Mouse (Mus musculus) intestine, postnatal 0 days (tissue): ENCODE measurements around the gene Gipr. TPM values are rescaled to one million over a fixed set of nuclear protein-coding genes. Genes with fewer than 3 reads are reported as not detected.

Experiments
- ATAC-seq: fragments of 200-750 bp; cut with Nextera tagmentation; 2 replicates; pipeline ENCODE4 v1.8.0; 2017; ENCODE audit warnings: mild to moderate bottlenecking, moderate TSS enrichment, moderate library complexity
- H3K27ac ChIP-seq: fragments of 300-500 bp; sonication (generic); 2 replicates; pipeline ENCODE4 v1.5.1; 2014; ENCODE audit warnings: mild to moderate bottlenecking, low read depth, low read length, moderate library complexity
- H3K27me3 ChIP-seq: fragments of 300-500 bp; sonication (generic); replicated peaks from 2 replicates; pipeline ENCODE4 v1.6.1; 2014; ENCODE audit warnings: low read length, mixed read lengths; ENCODE audit not compliant: control insufficient read depth, insufficient read depth
- H3K36me3 ChIP-seq: fragments of 300-500 bp; sonication (generic); 2 replicates; pipeline ENCODE4 v1.6.1; 2014; ENCODE audit warnings: mild to moderate bottlenecking, moderate library complexity; ENCODE audit not compliant: control insufficient read depth, insufficient read depth
- H3K4me1 ChIP-seq: fragments of 300-500 bp; sonication (generic); replicated peaks from 2 replicates; pipeline ENCODE4 v1.6.1; 2014; ENCODE audit warnings: antibody characterized with exemption, low read length, mixed read lengths; ENCODE audit not compliant: control insufficient read depth, insufficient read depth
- H3K4me2 ChIP-seq: fragments of 300-500 bp; sonication (generic); replicated peaks from 2 replicates; pipeline ENCODE4 v1.6.1; 2014; ENCODE audit warnings: low read depth, mild to moderate bottlenecking, moderate library complexity
- H3K4me3 ChIP-seq: fragments of 300-500 bp; sonication (generic); 2 replicates; pipeline ENCODE4 v1.5.1; 2014; ENCODE audit warnings: low read depth, low read length
- H3K9ac ChIP-seq: fragments of 300-500 bp; sonication (generic); 2 replicates; pipeline ENCODE4 v1.6.1; 2014; ENCODE audit warnings: mild to moderate bottlenecking, low read depth, low read length
- H3K9me3 ChIP-seq: fragments of 300-500 bp; sonication (generic); 2 replicates; pipeline ENCODE4 v1.6.1; 2016; ENCODE audit warnings: mixed run types; ENCODE audit not compliant: control insufficient read depth
- CTCF ChIP-seq: sonication (generic); IDR thresholded peaks from 2 replicates; pipeline ENCODE4 v1.5.1; 2016; ENCODE audit warnings: low read depth, mild to moderate bottlenecking, control low read depth, antibody characterized with exemption, moderate library complexity
- WGBS: fragments of 180-500 bp; shearing (Covaris S2); extraction: QIAGEN DNeasy Blood & Tissue Kit; methylation state at CpG from one replicate; pipeline ENCODE4 v1.1.7; 2014; 5-methylcytosine and 5-hydroxymethylcytosine counted together
- polyA plus RNA-seq: library from polyadenylated mRNA; unstranded; fragments of >200 nt; fragmentation: Nextera tagmentation; extraction: Ambion mirVana; gene quantifications from 2 replicates; pipeline ENCODE4 v1.2.1, GENCODE M21; 2015

The Gipr gene
- polyA plus RNA-seq, 1 experiment from 2014 or later: 0.48 TPM

- Histone ChIP-seq H3K9me3 (no peaks in the 10 kb centered on the region), H3K4me3 (no peak overlapping the region), H3K36me3 (peaks cover 18% of the 10 kb centered on the region), H3K4me2 (no peak overlapping the region), H3K27ac (no peak overlapping the region), H3K4me1 (no peaks in the 10 kb centered on the region), H3K9ac (no peak overlapping the region), H3K27me3 (no peaks in the 10 kb centered on the region)
- WGBS: 78% methylated on average over 14 of the region's 15 CpGs
- no peak for TF ChIP-seq CTCF
- ATAC-seq: peak; percentile 23; the same call in 1 of the 2 replicates
Measured at GRCm38 (mm10) chr7:19201660-19202059, 35.7 kb upstream of the Gipr start.

DNA sequence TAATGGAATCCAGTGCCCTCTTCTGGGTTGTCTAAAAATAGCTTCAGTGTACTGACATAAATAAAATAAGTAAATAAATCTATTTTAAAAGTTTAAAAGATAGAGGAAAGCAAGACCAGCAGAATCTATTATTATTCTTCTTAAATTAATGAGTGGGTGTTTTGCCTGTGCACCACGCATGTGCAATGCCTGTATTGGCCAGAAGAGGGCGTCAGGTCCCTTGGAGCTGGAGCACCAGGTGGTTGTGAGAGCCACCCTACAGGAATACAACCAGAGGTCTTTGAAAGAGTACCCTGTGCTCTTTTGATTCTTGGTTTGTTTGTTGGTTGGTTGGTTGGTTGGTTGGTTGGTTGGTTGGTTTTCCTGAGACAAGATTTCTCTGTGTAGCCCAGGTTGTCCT, 32.1 kb upstream of the Gipr start:
- TF ChIP-seq CTCF: peak; percentile 74
- no peak overlapping the region for H3K27ac ChIP-seq
- no peaks in the 10 kb centered on the region for H3K27me3 ChIP-seq
- H3K36me3 ChIP-seq: peaks cover 7% of the 10 kb centered on the region; the same call in 1 of the 2 replicates
- H3K4me1 ChIP-seq: no peaks in the 10 kb centered on the region
- WGBS: 42% methylated on average over 2 of the region's 2 CpGs
- no peak overlapping the region for H3K4me2 ChIP-seq
- no peak for ATAC-seq
- H3K9me3 ChIP-seq: no peaks in the 10 kb centered on the region
- no peak overlapping the region for H3K4me3 ChIP-seq
- no peak overlapping the region for H3K9ac ChIP-seq

GRCm38 (mm10) chr7:19196676-19197075, 30.7 kb upstream of the Gipr start:
- 61% methylated on average over 6 of the region's 6 CpGs for WGBS
- Histone ChIP-seq H3K4me2 (no peak overlapping the region), H3K36me3 (peaks cover 14% of the 10 kb centered on the region; the same call in 1 of the 2 replicates), H3K9ac (no peak overlapping the region), H3K27me3 (no peaks in the 10 kb centered on the region), H3K4me3 (no peak overlapping the region), H3K27ac (no peak overlapping the region), H3K9me3 (no peaks in the 10 kb centered on the region), H3K4me1 (no peaks in the 10 kb centered on the region)
- TF ChIP-seq CTCF: peak; percentile 72
- ATAC-seq: no peak

- H3K4me3 ChIP-seq: no peak overlapping the region
- TF ChIP-seq CTCF: peak; percentile 46
- WGBS: 96% methylated on average over 4 of the region's 4 CpGs
- no peaks in the 10 kb centered on the region for H3K27me3 ChIP-seq
- H3K4me1 ChIP-seq: no peaks in the 10 kb centered on the region
- no peak overlapping the region for H3K9ac ChIP-seq
- H3K27ac ChIP-seq: no peak overlapping the region
- ATAC-seq: no peak
- no peaks in the 10 kb centered on the region for H3K9me3 ChIP-seq
- peaks cover 14% of the 10 kb centered on the region; the same call in 1 of the 2 replicates for H3K36me3 ChIP-seq
- H3K4me2 ChIP-seq: no peak overlapping the region
Measured at GRCm38 (mm10) chr7:19194676-19195075, 28.7 kb upstream of the Gipr start.

- ATAC-seq: peak; percentile 15; the same call in 1 of the 2 replicates
- Histone ChIP-seq H3K4me3 (no peak overlapping the region), H3K36me3 (peaks cover 5% of the 10 kb centered on the region; the same call in 1 of the 2 replicates), H3K27ac (no peak overlapping the region), H3K9ac (no peak overlapping the region), H3K27me3 (peaks cover 4% of the 10 kb centered on the region; the same call in 1 of the 2 replicates), H3K4me2 (no peak overlapping the region), H3K4me1 (0 out of 2 replicates have a peak, but pooled peaks cover 4% of the 10 kb centered on the region), H3K9me3 (no peaks in the 10 kb centered on the region)
- 69% methylated on average over 6 of the region's 6 CpGs for WGBS
- no peak for TF ChIP-seq CTCF
Measured at GRCm38 (mm10) chr7:19184758-19185157, 18.8 kb upstream of the Gipr start.

- no peak for ATAC-seq
- 83% methylated on average over 2 of the region's 2 CpGs for WGBS
Measured at GRCm38 (mm10) chr7:19184250-19184649, 18.3 kb upstream of the Gipr start.

More at GRCm38 (mm10) chr7:19184250-19184649, 18.3 kb upstream of the Gipr start:
- Histone ChIP-seq H3K36me3 (peaks cover 5% of the 10 kb centered on the region; the same call in 1 of the 2 replicates), H3K9me3 (no peaks in the 10 kb centered on the region), H3K4me3 (no peak overlapping the region), H3K9ac (no peak overlapping the region), H3K4me1 (0 out of 2 replicates have a peak, but pooled peaks cover 4% of the 10 kb centered on the region), H3K27me3 (peaks cover 9% of the 10 kb centered on the region), H3K4me2 (no peak overlapping the region), H3K27ac (no peak overlapping the region)
- TF ChIP-seq CTCF: no peak
